Mouse (Mus musculus): ENCODE measurements around the gene Usp3. TPM values are rescaled to one million over a fixed set of nuclear protein-coding genes. Genes with fewer than 3 reads are reported as not detected.

Usp3 gene
- polyA plus RNA-seq, 1 experiment from 2014 or later: 45.0 TPM

GRCm38 (mm10) chr9:66513150-66513549, 79.8 kb downstream of the Usp3 start:
- H3K36me3 ChIP-seq (ENCODE audit: control insufficient read depth, insufficient read depth, low read length): peaks cover 21% of the 10 kb centered on the region
- no peak for ATAC-seq (replicated peaks; ENCODE audit: insufficient number of reproducible peaks, low FRiP score, low TSS enrichment)

GRCm38 (mm10) chr9:66512351-66512671, 80.6 kb downstream of the Usp3 start:
- Histone ChIP-seq H3K4me3 (ENCODE audit: low read depth, low read length) (peak overlapping the region; percentile 43), H3K36me3 (ENCODE audit: control insufficient read depth, insufficient read depth, low read length) (peaks cover 13% of the 10 kb centered on the region), H3K4me2 (peak overlapping the region; percentile 69), H3K4me1 (ENCODE audit: control insufficient read depth, insufficient read depth, low read length) (peaks cover 9% of the 10 kb centered on the region), H3K27me3 (ENCODE audit: control insufficient read depth, insufficient read depth, low read length) (no peaks in the 10 kb centered on the region), H3K9ac (ENCODE audit: low read depth, low read length) (peak overlapping the region; percentile 71), H3K27ac (ENCODE audit: low read depth, low read length) (peak overlapping the region; percentile 85), H3K9me3 (replicated peaks; ENCODE audit: control insufficient read depth, low read length) (no peaks in the 10 kb centered on the region)
- 1% methylated on average over 8 of the region's 8 CpGs for WGBS (ENCODE audit: insufficient replicate concordance)
- ATAC-seq (replicated peaks; ENCODE audit: insufficient number of reproducible peaks, low FRiP score, low TSS enrichment): peak; percentile 75

More at GRCm38 (mm10) chr9:66513150-66513549, 79.8 kb downstream of the Usp3 start:
- peak overlapping the region; percentile 85 for H3K27ac ChIP-seq (ENCODE audit: low read depth, low read length)
- peaks cover 9% of the 10 kb centered on the region for H3K4me1 ChIP-seq (ENCODE audit: control insufficient read depth, insufficient read depth, low read length)
- no peaks in the 10 kb centered on the region for H3K9me3 ChIP-seq (replicated peaks; ENCODE audit: control insufficient read depth, low read length)
- peak overlapping the region; percentile 69 for H3K4me2 ChIP-seq
- peak overlapping the region; percentile 71 for H3K9ac ChIP-seq (ENCODE audit: low read depth, low read length)
- no peaks in the 10 kb centered on the region for H3K27me3 ChIP-seq (ENCODE audit: control insufficient read depth, insufficient read depth, low read length)
- peak overlapping the region; percentile 43 for H3K4me3 ChIP-seq (ENCODE audit: low read depth, low read length)

- WGBS (ENCODE audit: insufficient replicate concordance): 1% methylated on average over 78 of the region's 78 CpGs
- Histone ChIP-seq H3K9me3 (replicated peaks; ENCODE audit: control insufficient read depth, low read length) (no peaks in the 10 kb centered on the region), H3K4me1 (ENCODE audit: control insufficient read depth, insufficient read depth, low read length) (peaks cover 9% of the 10 kb centered on the region), H3K4me2 (peak overlapping the region; percentile 69), H3K27me3 (ENCODE audit: control insufficient read depth, insufficient read depth, low read length) (no peaks in the 10 kb centered on the region), H3K4me3 (ENCODE audit: low read depth, low read length) (peak overlapping the region; percentile 43), H3K36me3 (ENCODE audit: control insufficient read depth, insufficient read depth, low read length) (peaks cover 8% of the 10 kb centered on the region), H3K27ac (ENCODE audit: low read depth, low read length) (peak overlapping the region; percentile 85), H3K9ac (ENCODE audit: low read depth, low read length) (peak overlapping the region; percentile 71)
- peak; percentile 72 for ATAC-seq (replicated peaks; ENCODE audit: insufficient number of reproducible peaks, low FRiP score, low TSS enrichment)
Observed at GRCm38 (mm10) chr9:66511580-66512350, 81.2 kb downstream of the Usp3 start.

GRCm38 (mm10) chr9:66510944-66511343, 82.0 kb downstream of the Usp3 start:
- Histone ChIP-seq H3K27ac (ENCODE audit: low read depth, low read length) (peak overlapping the region; percentile 85), H3K4me1 (ENCODE audit: control insufficient read depth, insufficient read depth, low read length) (peaks cover 9% of the 10 kb centered on the region), H3K4me3 (ENCODE audit: low read depth, low read length) (peak overlapping the region; percentile 43), H3K4me2 (peak overlapping the region; percentile 69), H3K9me3 (replicated peaks; ENCODE audit: control insufficient read depth, low read length) (no peaks in the 10 kb centered on the region), H3K36me3 (ENCODE audit: control insufficient read depth, insufficient read depth, low read length) (peaks cover under 1% of the 10 kb centered on the region; the same call in 1 of the 2 replicates), H3K9ac (ENCODE audit: low read depth, low read length) (peak overlapping the region; percentile 71), H3K27me3 (ENCODE audit: control insufficient read depth, insufficient read depth, low read length) (no peaks in the 10 kb centered on the region)
- no peak for ATAC-seq (replicated peaks; ENCODE audit: insufficient number of reproducible peaks, low FRiP score, low TSS enrichment)
- 12% methylated on average over 2 of the region's 2 CpGs for WGBS (ENCODE audit: insufficient replicate concordance)

GRCm38 (mm10) chr9:66510351-66510841, 82.5 kb downstream of the Usp3 start:
- Histone ChIP-seq H3K27me3 (ENCODE audit: control insufficient read depth, insufficient read depth, low read length) (no peaks in the 10 kb centered on the region), H3K4me2 (peak overlapping the region; percentile 69), H3K4me1 (ENCODE audit: control insufficient read depth, insufficient read depth, low read length) (peaks cover 11% of the 10 kb centered on the region), H3K27ac (ENCODE audit: low read depth, low read length) (peak overlapping the region; percentile 85), H3K9me3 (replicated peaks; ENCODE audit: control insufficient read depth, low read length) (no peaks in the 10 kb centered on the region), H3K9ac (ENCODE audit: low read depth, low read length) (no peak overlapping the region), H3K4me3 (ENCODE audit: low read depth, low read length) (no peak overlapping the region), H3K36me3 (ENCODE audit: control insufficient read depth, insufficient read depth, low read length) (no peaks in the 10 kb centered on the region; the same call in 1 of the 2 replicates)
- ATAC-seq (replicated peaks; ENCODE audit: insufficient number of reproducible peaks, low FRiP score, low TSS enrichment): no peak
- WGBS (ENCODE audit: insufficient replicate concordance): 70% methylated on average over 7 of the region's 7 CpGs

- Histone ChIP-seq H3K27me3 (ENCODE audit: control insufficient read depth, insufficient read depth, low read length) (no peaks in the 10 kb centered on the region), H3K9me3 (replicated peaks; ENCODE audit: control insufficient read depth, low read length) (no peaks in the 10 kb centered on the region), H3K4me2 (no peak overlapping the region), H3K4me1 (ENCODE audit: control insufficient read depth, insufficient read depth, low read length) (peaks cover 16% of the 10 kb centered on the region), H3K9ac (ENCODE audit: low read depth, low read length) (0 out of 2 replicates have a peak overlapping the region, but pooled peaks have one; percentile 36), H3K4me3 (ENCODE audit: low read depth, low read length) (no peak overlapping the region), H3K36me3 (ENCODE audit: control insufficient read depth, insufficient read depth, low read length) (peaks cover 7% of the 10 kb centered on the region), H3K27ac (ENCODE audit: low read depth, low read length) (0 out of 2 replicates have a peak overlapping the region, but pooled peaks have one; percentile 4)
- ATAC-seq (replicated peaks; ENCODE audit: insufficient number of reproducible peaks, low FRiP score, low TSS enrichment): no peak
- WGBS (ENCODE audit: insufficient replicate concordance): 62% methylated on average over 4 of the region's 4 CpGs
Observed at GRCm38 (mm10) chr9:66508890-66509399, 84.0 kb downstream of the Usp3 start.

GRCm38 (mm10) chr9:66507684-66508083, 85.3 kb downstream of the Usp3 start:
- H3K4me2 ChIP-seq: no peak overlapping the region
- H3K27ac ChIP-seq (ENCODE audit: low read depth, low read length): no peak overlapping the region

GRCm38 (mm10) chr9:66506424-66506823, 86.5 kb downstream of the Usp3 start:
- Histone ChIP-seq H3K27ac (ENCODE audit: low read depth, low read length) (no peak overlapping the region), H3K4me3 (ENCODE audit: low read depth, low read length) (no peak overlapping the region), H3K36me3 (ENCODE audit: control insufficient read depth, insufficient read depth, low read length) (peaks cover 9% of the 10 kb centered on the region), H3K9ac (ENCODE audit: low read depth, low read length) (no peak overlapping the region), H3K27me3 (ENCODE audit: control insufficient read depth, insufficient read depth, low read length) (no peaks in the 10 kb centered on the region), H3K4me2 (no peak overlapping the region), H3K9me3 (replicated peaks; ENCODE audit: control insufficient read depth, low read length) (no peaks in the 10 kb centered on the region), H3K4me1 (ENCODE audit: control insufficient read depth, insufficient read depth, low read length) (peaks cover 13% of the 10 kb centered on the region)
- no peak for ATAC-seq (replicated peaks; ENCODE audit: insufficient number of reproducible peaks, low FRiP score, low TSS enrichment)

More at GRCm38 (mm10) chr9:66507684-66508083, 85.3 kb downstream of the Usp3 start:
- Histone ChIP-seq H3K27me3 (ENCODE audit: control insufficient read depth, insufficient read depth, low read length) (no peaks in the 10 kb centered on the region), H3K9me3 (replicated peaks; ENCODE audit: control insufficient read depth, low read length) (no peaks in the 10 kb centered on the region), H3K4me1 (ENCODE audit: control insufficient read depth, insufficient read depth, low read length) (peaks cover 15% of the 10 kb centered on the region), H3K36me3 (ENCODE audit: control insufficient read depth, insufficient read depth, low read length) (peaks cover 7% of the 10 kb centered on the region), H3K4me3 (ENCODE audit: low read depth, low read length) (no peak overlapping the region), H3K9ac (ENCODE audit: low read depth, low read length) (no peak overlapping the region)
- ATAC-seq (replicated peaks; ENCODE audit: insufficient number of reproducible peaks, low FRiP score, low TSS enrichment): no peak
- 83% methylated on average over 3 of the region's 3 CpGs for WGBS (ENCODE audit: insufficient replicate concordance)
